Mouse (Mus musculus): ENCODE data around the gene Celf1. TPM values are rescaled to one million over a fixed set of nuclear protein-coding genes. Genes with fewer than 3 reads are reported as not detected.

Celf1 gene
- total RNA-seq, 4 experiments from 2014 or later, result 129 to 151 (median 138) TPM

GRCm38 (mm10) chr2:91060544-91061355 lies 120.6 kb downstream of the Celf1 start:
- peak; percentile 61 to 68 for DNase-seq (ENCODE audit: low spot score in 2 of 2)

- DNase-seq (ENCODE audit: low spot score in 2 of 2), result no peak
These were observed 121.8 kb downstream of the Celf1 start for GRCm38 (mm10) chr2:91061849-91062481.

GRCm38 (mm10) chr2:91062779-91063606 lies 122.8 kb downstream of the Celf1 start:
- no peak for DNase-seq (ENCODE audit: low spot score in 2 of 2)

- no peak for DNase-seq (ENCODE audit: low spot score in 2 of 2)
These were observed 124.0 kb downstream of the Celf1 start for GRCm38 (mm10) chr2:91064211-91064610.

GRCm38 (mm10) chr2:91065544-91065943 lies 125.4 kb downstream of the Celf1 start:
- DNase-seq (ENCODE audit: low spot score in 2 of 2), result no peak

GRCm38 (mm10) chr2:91066455-91066854 lies 126.3 kb downstream of the Celf1 start:
- no peak for DNase-seq (ENCODE audit: low spot score in 2 of 2)

- DNase-seq (ENCODE audit: low spot score in 2 of 2), result no peak
These were observed 128.1 kb downstream of the Celf1 start for GRCm38 (mm10) chr2:91068162-91068871.

GRCm38 (mm10) chr2:91068872-91069165 lies 128.6 kb downstream of the Celf1 start:
- DNase-seq (ENCODE audit: low spot score in 2 of 2), result no peak

Other genes with a start within 250 kb of the Celf1 start
- gene Fnbp4, start 195.0 kb upstream of the Celf1 start, total RNA-seq (2022), result 10 to 100 TPM; 51.0 to 66.7 (median 59.2) TPM
- 1 to 10 TPM in 3 of 4 experiments, under 1 TPM in 1; 0.75 to 1.5 (median 1.2) TPM for gene Agbl2, start 157.7 kb upstream of the Celf1 start, total RNA-seq (2022)
- 100 to 1,000 TPM in 3 of 4 experiments, 10 to 100 TPM in 1; 99.3 to 117 (median 109) TPM for gene Mtch2, start 93.2 kb upstream of the Celf1 start, total RNA-seq (2022)
- 100 to 1,000 TPM; 243 to 258 (median 253) TPM for gene C1qtnf4, start 54.5 kb upstream of the Celf1 start, total RNA-seq (2022)
- gene Kbtbd4, start 35.6 kb upstream of the Celf1 start, total RNA-seq (2022), result 10 to 100 TPM; 33.1 to 51.2 (median 40.3) TPM
- 100 to 1,000 TPM; 244 to 284 (median 255) TPM for gene Ndufs3, start 35.6 kb upstream of the Celf1 start, total RNA-seq (2022)
- gene Rapsn, start 95.2 kb downstream of the Celf1 start, total RNA-seq (2022), result under 1 TPM; 0.57 to 0.81 (median 0.70) TPM
- gene Psmc3, start 113.6 kb downstream of the Celf1 start, total RNA-seq (2022), result 100 to 1,000 TPM; 188 to 218 (median 202) TPM
- gene Slc39a13, start 130.0 kb downstream of the Celf1 start, total RNA-seq (2022), result 10 to 100 TPM; 33.5 to 35.5 (median 34.7) TPM
- 1 to 10 TPM; 3.9 to 8.9 (median 6.5) TPM for gene Spi1, start 142.0 kb downstream of the Celf1 start, total RNA-seq (2022)
- under 1 TPM; 0.33 to 0.91 (median 0.69) TPM for gene Mybpc3, start 177.8 kb downstream of the Celf1 start, total RNA-seq (2022)
- gene Madd, start 243.5 kb downstream of the Celf1 start, total RNA-seq (2022), result 100 to 1,000 TPM; 200 to 219 (median 206) TPM

Measured in left cerebral cortex, adult 8-10 months (tissue).